Mouse (Mus musculus): ENCODE results near the gene Ctnna2. TPM values are rescaled to one million over a fixed set of nuclear protein-coding genes. Genes with fewer than 3 reads are reported as not detected.

Ctnna2 gene
- total RNA-seq, 2 experiments from 2014 or later: 1.6 to 1.7 TPM

GRCm38 (mm10) chr6:77421564-77422139 lies 557.8 kb downstream of the Ctnna2 start:
- DNase-seq: no peak

- no peak for DNase-seq
These were observed 562.5 kb downstream of the Ctnna2 start for GRCm38 (mm10) chr6:77416999-77417398.

DNA sequence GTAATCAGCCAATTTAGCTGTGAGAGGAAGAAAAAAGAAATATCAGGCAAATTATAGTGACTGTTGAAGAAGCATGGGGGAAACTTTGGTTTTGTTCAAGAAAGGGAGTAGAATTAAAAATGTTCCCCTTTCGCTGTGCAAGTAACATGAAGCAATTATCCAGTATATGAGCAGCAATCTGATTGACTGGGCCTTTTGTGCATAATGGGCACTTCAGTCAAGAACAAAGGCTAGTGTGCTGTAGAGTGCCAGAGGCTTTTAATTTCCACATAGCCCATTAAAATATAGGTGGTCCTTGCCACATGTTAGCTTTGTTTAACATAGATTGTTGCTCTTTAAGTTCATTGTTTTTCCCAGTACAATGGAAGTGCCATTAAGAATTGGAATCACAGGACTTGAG lies 566.0 kb downstream of the Ctnna2 start:
- DNase-seq: no peak

DNA sequence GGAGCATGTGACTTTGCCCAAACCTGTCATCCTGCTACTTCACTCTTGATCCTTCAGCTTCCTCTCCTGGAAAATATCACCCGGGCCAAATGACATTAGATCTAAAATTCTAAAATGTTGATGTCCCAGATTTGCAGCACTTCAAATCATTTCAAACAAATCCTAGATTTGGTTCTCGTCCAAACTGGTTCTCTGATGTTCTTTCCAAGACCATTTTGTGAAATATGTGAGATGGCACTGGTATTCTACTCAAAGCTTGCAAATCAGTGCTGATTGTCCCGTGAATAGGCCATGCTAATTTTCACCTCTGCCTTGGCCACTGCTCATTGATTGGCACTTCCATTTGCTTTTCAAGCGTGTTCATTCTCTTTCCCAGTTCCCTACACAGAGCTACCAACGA lies 571.0 kb downstream of the Ctnna2 start:
- DNase-seq: no peak

- no peak for DNase-seq
These were observed 578.7 kb downstream of the Ctnna2 start for GRCm38 (mm10) chr6:77400751-77401150.

DNA sequence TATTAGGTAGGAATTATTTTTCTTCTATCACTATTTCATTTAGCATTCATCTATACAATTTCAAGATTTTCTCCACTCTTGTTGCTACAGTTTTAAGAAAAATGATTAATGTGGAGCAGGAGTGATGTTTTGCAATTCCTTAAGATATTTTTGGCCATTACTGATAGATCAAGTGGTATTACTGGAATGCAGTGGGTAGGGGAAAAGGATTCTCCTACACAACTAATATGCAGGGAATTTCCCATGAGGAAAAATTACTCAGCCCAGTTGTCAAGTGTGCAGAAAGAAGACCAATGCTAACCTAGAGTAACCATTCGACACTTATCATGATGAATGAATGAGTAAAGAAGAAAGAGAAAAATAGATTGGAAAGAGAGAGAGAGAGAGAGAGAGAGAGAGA lies 587.8 kb downstream of the Ctnna2 start:
- no peak for DNase-seq

GRCm38 (mm10) chr6:77381309-77381708 lies 598.2 kb downstream of the Ctnna2 start:
- DNase-seq: no peak

- no peak for DNase-seq
These were observed 606.4 kb downstream of the Ctnna2 start for GRCm38 (mm10) chr6:77373132-77373531.

GRCm38 (mm10) chr6:77371147-77371546 lies 608.4 kb downstream of the Ctnna2 start:
- no peak for DNase-seq

- DNase-seq: no peak
These were observed 621.0 kb downstream of the Ctnna2 start for GRCm38 (mm10) chr6:77358471-77358837.

DNA sequence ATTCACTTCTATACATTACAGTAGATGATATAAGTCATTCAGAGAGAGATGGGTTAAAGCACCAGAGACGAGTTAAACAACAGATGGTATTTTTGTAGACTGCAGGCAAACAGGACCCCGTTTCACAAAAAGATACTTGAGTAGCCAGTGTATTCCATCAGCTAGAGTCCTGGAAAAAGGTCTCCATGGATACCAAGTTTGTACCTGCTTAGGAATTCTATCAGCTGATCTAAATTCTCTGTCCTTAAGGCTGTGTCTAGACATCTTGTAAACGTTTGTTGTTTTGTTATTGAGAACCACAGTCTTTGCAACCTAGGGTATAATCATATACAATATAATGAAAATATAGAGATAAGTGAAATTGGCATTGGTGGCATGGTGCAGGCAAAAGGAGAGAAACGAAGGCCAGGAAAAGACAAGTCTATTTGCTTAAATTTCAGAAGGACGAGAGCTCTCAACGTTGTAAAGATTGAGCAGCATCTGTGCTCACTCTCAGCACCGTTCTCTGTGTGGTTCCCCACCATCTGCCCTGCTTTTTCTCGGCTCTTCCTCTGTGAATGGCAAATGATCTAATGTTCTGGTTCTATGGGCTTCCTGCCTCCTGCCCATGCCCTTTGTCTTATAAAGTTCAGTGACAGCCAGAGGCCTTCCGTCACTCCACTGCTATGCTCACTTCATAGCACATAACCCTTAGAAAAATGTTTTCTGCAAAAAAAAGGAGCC lies 621.6 kb downstream of the Ctnna2 start:
- no peak for DNase-seq

GRCm38 (mm10) chr6:77354826-77355225 lies 624.7 kb downstream of the Ctnna2 start:
- no peak for DNase-seq

- no peak for DNase-seq
These were observed 635.7 kb downstream of the Ctnna2 start for GRCm38 (mm10) chr6:77343781-77344180.

DNA sequence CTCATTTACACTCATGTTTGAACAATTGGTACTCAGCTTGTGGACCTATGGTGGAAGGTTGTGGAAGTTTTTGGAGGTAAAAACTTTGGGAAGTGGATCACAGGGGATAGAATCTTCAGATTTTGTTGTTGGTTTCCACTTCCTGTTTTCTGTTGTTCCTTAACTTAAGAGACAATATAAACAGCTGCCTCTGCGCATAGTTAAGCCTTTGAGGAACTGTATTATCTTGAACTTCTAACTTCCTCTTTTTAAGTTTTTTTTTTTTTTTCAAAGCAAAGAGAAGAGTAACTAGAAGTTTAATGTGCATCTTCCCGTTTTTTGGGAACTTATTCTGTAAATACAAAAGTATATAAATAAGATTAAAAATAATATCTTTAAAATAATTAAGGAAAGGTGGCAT lies 644.0 kb downstream of the Ctnna2 start:
- no peak for DNase-seq

- no peak for DNase-seq
These were observed 654.8 kb downstream of the Ctnna2 start for GRCm38 (mm10) chr6:77324748-77325147.

GRCm38 (mm10) chr6:77324327-77324726 lies 655.2 kb downstream of the Ctnna2 start:
- DNase-seq: no peak

DNA sequence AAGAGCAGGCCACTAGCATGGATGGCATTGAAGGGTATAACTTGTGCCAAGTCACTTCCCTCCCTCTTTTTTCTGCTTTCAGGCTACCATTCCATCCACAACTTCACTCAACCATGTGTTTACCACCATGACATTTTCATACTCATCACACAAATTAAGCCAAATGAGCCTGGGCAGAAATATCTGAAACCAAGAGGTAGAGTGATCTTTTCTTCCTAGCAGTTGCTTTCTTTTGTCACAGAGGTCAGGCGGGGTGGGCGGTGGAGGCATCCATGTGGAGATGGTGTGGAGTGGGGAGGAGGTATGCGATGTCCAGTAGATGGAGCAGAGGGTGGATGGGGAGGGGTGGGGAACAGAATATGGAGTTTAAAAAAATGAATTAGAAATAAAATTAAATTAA lies 672.7 kb downstream of the Ctnna2 start:
- DNase-seq: no peak

- no peak for DNase-seq
These were observed 678.2 kb downstream of the Ctnna2 start for GRCm38 (mm10) chr6:77301305-77301704.

DNA sequence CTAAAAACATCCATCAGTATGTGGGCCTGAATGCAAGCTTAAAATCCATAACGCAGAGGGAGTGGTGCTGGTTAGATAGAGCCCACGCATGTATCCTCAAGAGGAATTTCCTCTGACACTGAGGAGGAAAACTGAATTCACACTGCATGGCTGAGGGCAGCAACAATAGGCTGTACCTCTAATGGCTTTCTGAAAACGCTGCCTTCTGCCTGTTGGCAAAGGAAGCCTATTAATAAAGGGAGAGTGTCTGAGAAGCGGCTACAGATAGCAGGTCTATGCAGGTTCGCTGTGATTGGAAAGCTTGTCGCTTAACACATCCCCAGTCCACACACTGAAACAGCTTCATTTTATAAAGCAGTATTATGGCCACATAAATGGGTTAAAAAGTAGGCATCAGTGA lies 688.1 kb downstream of the Ctnna2 start:
- DNase-seq: no peak

DNA sequence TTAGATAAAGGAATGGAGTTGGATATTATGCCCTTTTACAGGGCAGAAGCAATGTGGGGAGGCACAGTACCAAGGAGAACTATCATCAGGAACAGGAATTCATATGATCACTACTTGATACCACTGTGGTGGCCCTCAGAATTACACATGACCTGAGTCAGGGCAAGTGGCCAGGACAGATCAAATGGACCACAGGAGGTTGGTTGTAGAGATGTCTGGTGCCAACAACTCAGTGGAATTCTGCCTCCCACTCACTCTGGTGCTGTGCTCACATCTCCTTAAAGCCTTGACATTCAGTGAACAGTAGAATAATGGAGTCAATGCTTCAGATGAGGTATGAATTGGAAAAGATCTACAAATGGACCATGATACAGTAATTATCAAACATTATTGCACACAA lies 691.1 kb downstream of the Ctnna2 start:
- no peak for DNase-seq

- DNase-seq: no peak
These were observed 693.2 kb downstream of the Ctnna2 start for GRCm38 (mm10) chr6:77286317-77286716.

GRCm38 (mm10) chr6:77278794-77279193 lies 700.7 kb downstream of the Ctnna2 start:
- no peak for DNase-seq

- no peak for DNase-seq
These were observed 714.3 kb downstream of the Ctnna2 start for GRCm38 (mm10) chr6:77265163-77265562.

All from adrenal gland, postnatal 36 days (tissue).